In the genomic region with DNA sequence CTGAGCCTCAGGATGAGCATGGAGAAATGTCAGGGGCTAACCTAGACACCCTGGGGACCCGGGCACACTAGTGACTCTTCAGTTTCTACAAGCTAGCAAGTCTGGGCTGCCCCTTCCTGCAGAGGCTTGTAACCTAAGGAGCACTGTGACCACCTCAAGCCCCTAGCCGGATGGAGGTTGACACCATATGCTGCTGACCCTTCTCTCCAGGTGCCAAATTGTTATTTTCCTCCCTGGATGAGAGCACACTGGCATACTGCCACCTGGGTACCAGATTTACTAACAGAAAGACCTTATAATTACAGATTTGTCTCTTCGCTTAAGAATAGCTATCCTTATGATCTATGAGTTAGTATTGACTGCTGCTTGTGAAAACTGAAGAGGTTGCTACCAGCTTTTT, we compare ENCODE assay signal across 18 mouse cellular contexts.
DNase-seq lines count a peak whose midpoint lies in the region; ATAC-seq and TF ChIP-seq lines count a peak whose summit lies in the region.
"Had no signal": no experiment of that assay in that cellular context is flagged by ENCODE, and none has a peak within 500 bp of the region (broad histone marks: within the 10 kb centered on the region; RNA-seq: fewer than 3 reads in every experiment).

No protein-coding gene starts in this region.

- H3K27me3 ChIP-seq in hindbrain, embryonic 13.5 days: no peaks in the 10 kb centered on the region
- H3K27me3 ChIP-seq in hindbrain, embryonic 11.5 days (ENCODE audit: control insufficient read depth, insufficient read depth, low read length): no peaks in the 10 kb centered on the region
- no peaks in the 10 kb centered on the region for H3K27me3 ChIP-seq in stomach, embryonic 15.5 days (replicated peaks)
- no peaks in the 10 kb centered on the region for H3K27me3 ChIP-seq in stomach, postnatal 0 days (ENCODE audit: control insufficient read depth, insufficient read depth, low read length)
- H3K27me3 ChIP-seq: heart, embryonic 15.5 days; limb, embryonic 15.5 days had no signal

- WGBS in hindbrain, embryonic 13.5 days: 51% methylated on average over 3 of the region's 3 CpGs
- WGBS in hindbrain, embryonic 11.5 days: 66% methylated on average over 3 of the region's 3 CpGs
- 85% methylated on average over 3 of the region's 3 CpGs for WGBS in stomach, embryonic 15.5 days
- 82% methylated on average over 3 of the region's 3 CpGs for WGBS in stomach, postnatal 0 days

- peaks cover 45% of the 10 kb centered on the region for H3K4me1 ChIP-seq in hindbrain, embryonic 13.5 days (replicated peaks)
- no peaks in the 10 kb centered on the region for H3K4me1 ChIP-seq in hindbrain, embryonic 11.5 days (replicated peaks; ENCODE audit: control insufficient read depth, insufficient read depth, low read length)
- H3K4me1 ChIP-seq in stomach, embryonic 15.5 days: peaks cover 2% of the 10 kb centered on the region; the same call in 1 of the 2 replicates
- no peaks in the 10 kb centered on the region for H3K4me1 ChIP-seq in stomach, postnatal 0 days (replicated peaks; ENCODE audit: control insufficient read depth, insufficient read depth)
- H3K4me1 ChIP-seq: limb, embryonic 15.5 days had no signal

- no peak for TF ChIP-seq CTCF in stomach, postnatal 0 days (IDR thresholded peaks at IDR 0.05; ENCODE audit: low read depth)

- H3K9ac ChIP-seq in hindbrain, embryonic 13.5 days: no peak overlapping the region
- H3K9ac ChIP-seq in hindbrain, embryonic 11.5 days (ENCODE audit: low read depth, low read length): no peak overlapping the region
- H3K9ac ChIP-seq in stomach, embryonic 15.5 days: no peak overlapping the region
- H3K9ac ChIP-seq in stomach, postnatal 0 days (ENCODE audit: low read length): no peak overlapping the region
- H3K9ac ChIP-seq: heart, embryonic 15.5 days; limb, embryonic 15.5 days had no signal

- H3K4me3 ChIP-seq in hindbrain, embryonic 13.5 days: no peak overlapping the region
- H3K4me3 ChIP-seq in hindbrain, embryonic 11.5 days (ENCODE audit: low read depth, low read length): no peak overlapping the region
- no peak overlapping the region for H3K4me3 ChIP-seq in stomach, embryonic 15.5 days (replicated peaks)
- H3K4me3 ChIP-seq in stomach, postnatal 0 days (ENCODE audit: low read depth, low read length): no peak overlapping the region
- H3K4me3 ChIP-seq: heart, embryonic 15.5 days; layer of hippocampus, adult 2 months; limb, embryonic 15.5 days had no signal

- peak overlapping the region; percentile 19; the same call in 1 of the 2 replicates for H3K27ac ChIP-seq in hindbrain, embryonic 13.5 days
- no peak overlapping the region for H3K27ac ChIP-seq in hindbrain, embryonic 11.5 days (ENCODE audit: low read depth, low read length)
- H3K27ac ChIP-seq in stomach, embryonic 15.5 days: no peak overlapping the region
- H3K27ac ChIP-seq in stomach, postnatal 0 days (replicated peaks): no peak overlapping the region
- H3K27ac ChIP-seq: heart, embryonic 15.5 days; kidney, postnatal 0 days; layer of hippocampus, adult 2 months; limb, embryonic 15.5 days had no signal

- no peak overlapping the region for H3K4me2 ChIP-seq in hindbrain, embryonic 13.5 days
- H3K4me2 ChIP-seq in hindbrain, embryonic 11.5 days (replicated peaks; ENCODE audit: low read depth, low read length): no peak overlapping the region
- no peak overlapping the region for H3K4me2 ChIP-seq in stomach, embryonic 15.5 days
- no peak overlapping the region for H3K4me2 ChIP-seq in stomach, postnatal 0 days (replicated peaks; ENCODE audit: low read depth)
- H3K4me2 ChIP-seq: heart, embryonic 15.5 days; limb, embryonic 15.5 days had no signal

- no peak for DNase-seq in hindbrain, embryonic 11.5 days (ENCODE audit: low spot score)
- DNase-seq in stomach, postnatal 0 days (ENCODE audit: low spot score): no peak
- DNase-seq in cerebellum, postnatal 10 days: peak; percentile 42
- DNase-seq in yolk sac, embryonic 10.5 days (ENCODE audit: low spot score): no peak
- no peak for DNase-seq in adrenal gland, adult 8-10 months
- DNase-seq: B cell, adult 2 months; embryo, embryonic 11 days; gastrocnemius, postnatal 25 days; kidney, adult 11 months; thymus, adult 2 months had no signal

- no peak for TF ChIP-seq EP300 in stomach, postnatal 0 days (optimal IDR thresholded peaks at IDR 0.05)

- no peaks in the 10 kb centered on the region for H3K36me3 ChIP-seq in hindbrain, embryonic 13.5 days
- no peaks in the 10 kb centered on the region for H3K36me3 ChIP-seq in hindbrain, embryonic 11.5 days (ENCODE audit: control insufficient read depth, insufficient read depth, low read length)
- H3K36me3 ChIP-seq in stomach, embryonic 15.5 days: no peaks in the 10 kb centered on the region
- no peaks in the 10 kb centered on the region for H3K36me3 ChIP-seq in stomach, postnatal 0 days (ENCODE audit: control insufficient read depth, insufficient read depth, low read length)
- H3K36me3 ChIP-seq: heart, embryonic 15.5 days; limb, embryonic 15.5 days had no signal

- no peaks in the 10 kb centered on the region for H3K9me3 ChIP-seq in hindbrain, embryonic 13.5 days
- H3K9me3 ChIP-seq in hindbrain, embryonic 11.5 days (ENCODE audit: control insufficient read depth, low read length): no peaks in the 10 kb centered on the region
- H3K9me3 ChIP-seq in stomach, embryonic 15.5 days: no peaks in the 10 kb centered on the region
- H3K9me3 ChIP-seq in stomach, postnatal 0 days (ENCODE audit: control insufficient read depth, low read length): no peaks in the 10 kb centered on the region
- H3K9me3 ChIP-seq: heart, embryonic 15.5 days; limb, embryonic 15.5 days had no signal

- no peak for ATAC-seq in hindbrain, embryonic 13.5 days (ENCODE audit: low FRiP score)
- ATAC-seq in hindbrain, embryonic 11.5 days (ENCODE audit: low FRiP score): no peak
- ATAC-seq in stomach, embryonic 15.5 days (ENCODE audit: insufficient read depth, low FRiP score, low read depth): peak; percentile 27; the same call in 1 of the 2 replicates
- ATAC-seq in stomach, postnatal 0 days (ENCODE audit: low FRiP score, low TSS enrichment): no peak
- ATAC-seq: forebrain, embryonic 16.5 days; lung, postnatal 0 days had no signal

Comparison
In these comparisons a context has a peak if more than half of its experiments do, and no peak if none do; other contexts are left out.
1. DNase-seq: peak in cerebellum, postnatal 10 days (2 of 2); none in hindbrain, embryonic 11.5 days (single experiment), stomach, postnatal 0 days (single experiment), yolk sac, embryonic 10.5 days (single experiment) and adrenal gland, adult 8-10 months (single experiment).